Mouse (Mus musculus): ENCODE data around the gene Rbfox3. TPM values are rescaled to one million over a fixed set of nuclear protein-coding genes. Genes with fewer than 3 reads are reported as not detected.
A peak's percentile ranks its signal among the peaks of the same experiment; 100 is the strongest.
"Not testable (repeated sequence)": the region's sequence is repeated elsewhere in the genome, so short reads cannot be mapped to it uniquely, and the experiment has no call there.

Gene Rbfox3
- polyA plus RNA-seq, 1 experiment from 2014 or later = 56.3 TPM

DNA sequence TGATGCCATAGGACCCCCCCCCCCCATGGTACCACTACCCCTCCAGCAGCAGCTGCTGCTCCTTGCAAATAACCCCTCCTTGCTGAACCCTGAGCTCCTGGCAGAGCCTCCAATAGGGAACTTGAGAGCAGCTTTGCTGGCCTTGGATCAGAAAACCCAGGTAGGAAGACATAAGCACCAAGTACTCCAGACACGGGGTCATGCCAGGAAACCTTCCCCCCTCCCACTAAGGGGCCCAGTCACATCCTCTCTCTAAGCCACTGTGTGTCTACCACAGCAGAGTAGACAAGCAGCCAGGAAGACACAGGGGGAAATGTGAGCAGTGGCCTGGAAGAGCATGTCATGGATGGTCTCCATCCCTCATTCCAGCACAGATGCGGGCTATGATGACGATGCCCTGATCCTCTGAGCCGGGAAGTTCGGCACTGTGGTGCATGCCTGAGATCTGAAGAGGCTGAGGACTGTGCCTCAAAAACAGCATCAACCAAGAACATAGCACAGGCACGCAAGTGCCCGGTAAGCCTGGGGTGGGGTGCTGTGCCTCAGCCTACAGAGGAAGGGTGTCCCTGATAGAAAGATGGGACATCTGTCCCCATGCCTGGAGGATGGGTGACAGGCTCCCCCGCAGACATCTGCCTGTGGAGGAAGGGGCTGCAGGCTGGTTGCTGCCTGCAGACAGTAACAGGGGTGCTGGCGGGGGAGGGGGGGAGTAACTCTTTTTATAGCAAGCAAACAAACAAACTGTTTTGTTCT is 119.1 kb downstream of the Rbfox3 start:
- Histone ChIP-seq H3K4me2 (ENCODE audit: low read length) (no peak overlapping the region; the same call in 1 of the 2 replicates), H3K27me3 (replicated peaks; ENCODE audit: control insufficient read depth, insufficient read depth, low read length) (no peaks in the 10 kb centered on the region), H3K27ac (ENCODE audit: low read length) (peak overlapping the region; percentile 96), H3K4me3 (replicated peaks; ENCODE audit: low read length) (no peak overlapping the region), H3K4me1 (replicated peaks; ENCODE audit: control insufficient read depth, insufficient read depth, low read length) (peaks cover 49% of the 10 kb centered on the region), H3K9me3 (ENCODE audit: control insufficient read depth, low read length) (peaks cover 6% of the 10 kb centered on the region; the same call in 1 of the 2 replicates), H3K36me3 (ENCODE audit: control insufficient read depth, insufficient read depth) (no peaks in the 10 kb centered on the region), H3K9ac (replicated peaks; ENCODE audit: low read depth, low read length) (peak overlapping the region; percentile 23)
- 0 out of 2 replicates have a peak, but pooled peaks have one; percentile 18 for ATAC-seq
- WGBS = 56% methylated on average over 9 of the region's 9 CpGs

GRCm38 (mm10) chr11:118791391-118791790 is 120.0 kb downstream of the Rbfox3 start:
- H3K27ac ChIP-seq (ENCODE audit: low read length) = peak overlapping the region; percentile 96
- peaks cover 7% of the 10 kb centered on the region; the same call in 1 of the 2 replicates for H3K9me3 ChIP-seq (ENCODE audit: control insufficient read depth, low read length)
- no peaks in the 10 kb centered on the region for H3K36me3 ChIP-seq (ENCODE audit: control insufficient read depth, insufficient read depth)
- no peak overlapping the region for H3K4me3 ChIP-seq (replicated peaks; ENCODE audit: low read length)
- no peak for ATAC-seq
- no peak overlapping the region for H3K4me2 ChIP-seq (ENCODE audit: low read length)
- 62% methylated on average over 6 of the region's 6 CpGs for WGBS
- no peaks in the 10 kb centered on the region for H3K27me3 ChIP-seq (replicated peaks; ENCODE audit: control insufficient read depth, insufficient read depth, low read length)
- no peak overlapping the region for H3K9ac ChIP-seq (replicated peaks; ENCODE audit: low read depth, low read length)
- peaks cover 49% of the 10 kb centered on the region for H3K4me1 ChIP-seq (replicated peaks; ENCODE audit: control insufficient read depth, insufficient read depth, low read length)

GRCm38 (mm10) chr11:118788091-118788490 is 123.3 kb downstream of the Rbfox3 start:
- Histone ChIP-seq H3K4me1 (replicated peaks; ENCODE audit: control insufficient read depth, insufficient read depth, low read length) (peaks cover 23% of the 10 kb centered on the region), H3K36me3 (ENCODE audit: control insufficient read depth, insufficient read depth) (no peaks in the 10 kb centered on the region), H3K4me2 (ENCODE audit: low read length) (no peak overlapping the region), H3K9me3 (ENCODE audit: control insufficient read depth, low read length) (peaks cover 7% of the 10 kb centered on the region; the same call in 1 of the 2 replicates), H3K4me3 (replicated peaks; ENCODE audit: low read length) (no peak overlapping the region), H3K27ac (ENCODE audit: low read length) (no peak overlapping the region), H3K27me3 (replicated peaks; ENCODE audit: control insufficient read depth, insufficient read depth, low read length) (no peaks in the 10 kb centered on the region), H3K9ac (replicated peaks; ENCODE audit: low read depth, low read length) (no peak overlapping the region)
- ATAC-seq = no peak
- 90% methylated on average over 1 of the region's 1 CpGs for WGBS

- Histone ChIP-seq H3K4me1 (replicated peaks; ENCODE audit: control insufficient read depth, insufficient read depth, low read length) (peaks cover 12% of the 10 kb centered on the region), H3K36me3 (ENCODE audit: control insufficient read depth, insufficient read depth) (no peaks in the 10 kb centered on the region), H3K9ac (replicated peaks; ENCODE audit: low read depth, low read length) (no peak overlapping the region), H3K4me3 (replicated peaks; ENCODE audit: low read length) (no peak overlapping the region), H3K4me2 (ENCODE audit: low read length) (no peak overlapping the region), H3K9me3 (ENCODE audit: control insufficient read depth, low read length) (peaks cover 2% of the 10 kb centered on the region; the same call in 1 of the 2 replicates), H3K27me3 (replicated peaks; ENCODE audit: control insufficient read depth, insufficient read depth, low read length) (no peaks in the 10 kb centered on the region), H3K27ac (ENCODE audit: low read length) (no peak overlapping the region)
- WGBS = 84% methylated on average over 5 of the region's 5 CpGs
- no peak for ATAC-seq
These were observed 128.7 kb downstream of the Rbfox3 start for GRCm38 (mm10) chr11:118782677-118783076.

- Histone ChIP-seq H3K9ac (replicated peaks; ENCODE audit: low read depth, low read length) (no peak overlapping the region), H3K4me1 (replicated peaks; ENCODE audit: control insufficient read depth, insufficient read depth, low read length) (peaks cover 20% of the 10 kb centered on the region), H3K36me3 (ENCODE audit: control insufficient read depth, insufficient read depth) (no peaks in the 10 kb centered on the region), H3K4me3 (replicated peaks; ENCODE audit: low read length) (no peak overlapping the region), H3K27ac (ENCODE audit: low read length) (no peak overlapping the region), H3K4me2 (ENCODE audit: low read length) (no peak overlapping the region), H3K27me3 (replicated peaks; ENCODE audit: control insufficient read depth, insufficient read depth, low read length) (no peaks in the 10 kb centered on the region), H3K9me3 (ENCODE audit: control insufficient read depth, low read length) (no peaks in the 10 kb centered on the region)
- ATAC-seq = no peak
- WGBS = 16% methylated on average over 3 of the region's 3 CpGs
These were observed 135.6 kb downstream of the Rbfox3 start for GRCm38 (mm10) chr11:118775753-118776152.

GRCm38 (mm10) chr11:118774777-118775176 is 136.6 kb downstream of the Rbfox3 start:
- H3K9me3 ChIP-seq (ENCODE audit: control insufficient read depth, low read length); H3K27me3 ChIP-seq (replicated peaks; ENCODE audit: control insufficient read depth, insufficient read depth, low read length); H3K4me3 ChIP-seq (replicated peaks; ENCODE audit: low read length); H3K9ac ChIP-seq (replicated peaks; ENCODE audit: low read depth, low read length); H3K4me2 ChIP-seq (ENCODE audit: low read length); H3K27ac ChIP-seq (ENCODE audit: low read length); ATAC-seq; H3K36me3 ChIP-seq (ENCODE audit: control insufficient read depth, insufficient read depth): not testable (repeated sequence)
- 87% methylated on average over 2 of the region's 2 CpGs for WGBS
- peaks cover 20% of the 10 kb centered on the region for H3K4me1 ChIP-seq (replicated peaks; ENCODE audit: control insufficient read depth, insufficient read depth, low read length)

DNA sequence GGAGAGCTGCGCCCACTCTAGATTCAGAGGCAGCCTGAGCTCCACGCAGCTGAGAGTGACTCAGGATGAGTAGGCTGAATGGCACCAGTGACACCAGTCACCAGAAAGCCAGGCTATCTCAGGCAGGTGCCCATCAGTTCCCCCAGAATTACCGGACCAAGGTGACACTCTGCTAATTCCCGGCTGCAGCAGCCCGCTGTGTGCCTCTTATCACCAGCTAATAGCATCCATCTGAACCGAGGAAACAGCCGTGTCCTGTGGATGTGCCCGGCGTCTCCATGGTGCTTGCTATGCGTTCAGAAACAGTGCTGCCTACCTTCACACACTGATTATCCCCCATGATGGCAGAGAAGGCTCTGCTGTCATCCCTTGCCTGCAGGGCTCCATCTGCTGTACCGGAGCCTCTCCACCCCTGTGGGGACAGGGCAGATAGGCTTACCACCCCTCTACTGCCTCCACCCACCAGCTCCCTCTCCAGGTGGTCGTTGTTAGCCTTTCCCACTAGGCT is 138.3 kb downstream of the Rbfox3 start:
- Histone ChIP-seq H3K4me1 (replicated peaks; ENCODE audit: control insufficient read depth, insufficient read depth, low read length) (peaks cover 26% of the 10 kb centered on the region), H3K9me3 (ENCODE audit: control insufficient read depth, low read length) (no peaks in the 10 kb centered on the region), H3K9ac (replicated peaks; ENCODE audit: low read depth, low read length) (no peak overlapping the region), H3K4me3 (replicated peaks; ENCODE audit: low read length) (no peak overlapping the region), H3K27me3 (replicated peaks; ENCODE audit: control insufficient read depth, insufficient read depth, low read length) (no peaks in the 10 kb centered on the region), H3K36me3 (ENCODE audit: control insufficient read depth, insufficient read depth) (no peaks in the 10 kb centered on the region), H3K27ac (ENCODE audit: low read length) (no peak overlapping the region), H3K4me2 (ENCODE audit: low read length) (no peak overlapping the region)
- ATAC-seq = no peak
- 64% methylated on average over 12 of the region's 12 CpGs for WGBS

- H3K4me2 ChIP-seq (ENCODE audit: low read length) = no peak overlapping the region
- no peaks in the 10 kb centered on the region for H3K27me3 ChIP-seq (replicated peaks; ENCODE audit: control insufficient read depth, insufficient read depth, low read length)
- H3K9ac ChIP-seq (replicated peaks; ENCODE audit: low read depth, low read length) = no peak overlapping the region
- no peak overlapping the region for H3K4me3 ChIP-seq (replicated peaks; ENCODE audit: low read length)
- H3K27ac ChIP-seq (ENCODE audit: low read length) = no peak overlapping the region
- no peaks in the 10 kb centered on the region for H3K36me3 ChIP-seq (ENCODE audit: control insufficient read depth, insufficient read depth)
- H3K4me1 ChIP-seq (replicated peaks; ENCODE audit: control insufficient read depth, insufficient read depth, low read length) = peaks cover 21% of the 10 kb centered on the region
- H3K9me3 ChIP-seq (ENCODE audit: control insufficient read depth, low read length) = no peaks in the 10 kb centered on the region
- 90% methylated on average over 4 of the region's 4 CpGs for WGBS
- no peak for ATAC-seq
These were observed 140.0 kb downstream of the Rbfox3 start for GRCm38 (mm10) chr11:118771358-118771757.

GRCm38 (mm10) chr11:118770789-118771188 is 140.6 kb downstream of the Rbfox3 start:
- no peaks in the 10 kb centered on the region for H3K27me3 ChIP-seq (replicated peaks; ENCODE audit: control insufficient read depth, insufficient read depth, low read length)
- H3K4me3 ChIP-seq (replicated peaks; ENCODE audit: low read length) = no peak overlapping the region
- ATAC-seq = no peak
- no peak overlapping the region for H3K9ac ChIP-seq (replicated peaks; ENCODE audit: low read depth, low read length)
- H3K27ac ChIP-seq (ENCODE audit: low read length) = no peak overlapping the region
- WGBS = 95% methylated on average over 7 of the region's 7 CpGs
- H3K36me3 ChIP-seq (ENCODE audit: control insufficient read depth, insufficient read depth) = no peaks in the 10 kb centered on the region
- H3K9me3 ChIP-seq (ENCODE audit: control insufficient read depth, low read length) = no peaks in the 10 kb centered on the region
- peaks cover 21% of the 10 kb centered on the region for H3K4me1 ChIP-seq (replicated peaks; ENCODE audit: control insufficient read depth, insufficient read depth, low read length)
- H3K4me2 ChIP-seq (ENCODE audit: low read length) = no peak overlapping the region
